Mouse (Mus musculus) megakaryocyte-erythroid progenitor cell, adult 5-6 weeks (primary cell): ENCODE measurements around the gene BC030499. TPM values are rescaled to one million over a fixed set of nuclear protein-coding genes. Genes with fewer than 3 reads are reported as not detected.

ENCODE experiments used
- ATAC-seq: replicated peaks from 2 replicates; pipeline ENCODE4 v1.8.0; 2016; ENCODE audit warnings: mild to moderate bottlenecking, inconsistent platforms; ENCODE audit not compliant: severe bottlenecking, poor library complexity, low FRiP score, low TSS enrichment
- total RNA-seq, 2 experiments: library from RNA; stranded (forward) in 1 of 2; stranded (reverse) in 1 of 2; fragments of 200-1000, 215-1000 nt in 1 of 2; fragments of >200 nt in 1 of 2; fragmentation: Nextera tagmentation in 1 of 2; gene quantifications; 2 replicates each; pipeline ENCODE4 v1.2.3; 2014 to 2017

Gene BC030499
- total RNA-seq, 2 experiments from 2014 or later: 0.55 to 0.89 TPM

GRCm38 (mm10) chr11:78344328-78344889 is 53.8 kb downstream of the BC030499 start:
- ATAC-seq: peak; percentile 66

GRCm38 (mm10) chr11:78344890-78345715 is 54.5 kb downstream of the BC030499 start:
- peak; percentile 26 for ATAC-seq

- no peak for ATAC-seq
Observed at GRCm38 (mm10) chr11:78345801-78346200, 55.2 kb downstream of the BC030499 start.

Other genes starting within 250 kb of the BC030499 start
- gene Eral1, start 210.5 kb upstream of the BC030499 start, total RNA-seq (2014; fragmentation: Nextera tagmentation): 26.2 and 32.2 TPM in 2 replicates
- 34.9 and 36.6 TPM in 2 replicates for gene Eral1, start 210.5 kb upstream of the BC030499 start, total RNA-seq (2017)
- 10.2 and 14.3 TPM in 2 replicates for gene Fam222b, start 196.2 kb upstream of the BC030499 start, total RNA-seq (2014; fragmentation: Nextera tagmentation)
- 1.8 and 3.9 TPM in 2 replicates for gene Fam222b, start 196.2 kb upstream of the BC030499 start, total RNA-seq (2017)
- 30.3 and 39.1 TPM in 2 replicates for gene Traf4, start 125.3 kb upstream of the BC030499 start, total RNA-seq (2014; fragmentation: Nextera tagmentation)
- 10.3 and 18.0 TPM in 2 replicates for gene Traf4, start 125.3 kb upstream of the BC030499 start, total RNA-seq (2017)
- 26.7 and 38.5 TPM in 2 replicates for gene Nek8, start 114.2 kb upstream of the BC030499 start, total RNA-seq (2014; fragmentation: Nextera tagmentation)
- 3.7 and 7.4 TPM in 2 replicates for gene Nek8, start 114.2 kb upstream of the BC030499 start, total RNA-seq (2017)
- 24.4 and 25.2 TPM in 2 replicates for gene Tlcd1, start 114.1 kb upstream of the BC030499 start, total RNA-seq (2014; fragmentation: Nextera tagmentation)
- gene Tlcd1, start 114.1 kb upstream of the BC030499 start, total RNA-seq (2017): 13.3 and 19.6 TPM in 2 replicates
- 5,168 and 5,735 TPM in 2 replicates for gene Rpl23a, start 107.3 kb upstream of the BC030499 start, total RNA-seq (2014; fragmentation: Nextera tagmentation)
- gene Rpl23a, start 107.3 kb upstream of the BC030499 start, total RNA-seq (2017): 4,325 and 4,755 TPM in 2 replicates
- gene Rab34, start 102.4 kb upstream of the BC030499 start, total RNA-seq (2014; fragmentation: Nextera tagmentation): 4.8 TPM in 1 of 2 replicates, not detected in the other
- gene Rab34, start 102.4 kb upstream of the BC030499 start, total RNA-seq (2017): not detected in 2 replicates
- not detected in 2 replicates for gene Proca1, start 97.4 kb upstream of the BC030499 start, total RNA-seq (2014; fragmentation: Nextera tagmentation)
- gene Proca1, start 97.4 kb upstream of the BC030499 start, total RNA-seq (2017): 1.2 TPM in 1 of 2 replicates, not detected in the other
- gene Sdf2, start 45.1 kb upstream of the BC030499 start, total RNA-seq (2014; fragmentation: Nextera tagmentation): 42.1 and 49.5 TPM in 2 replicates
- 44.9 and 45.7 TPM in 2 replicates for gene Sdf2, start 45.1 kb upstream of the BC030499 start, total RNA-seq (2017)
- 51.1 and 51.9 TPM in 2 replicates for gene Supt6, start 44.9 kb upstream of the BC030499 start, total RNA-seq (2014; fragmentation: Nextera tagmentation)
- gene Supt6, start 44.9 kb upstream of the BC030499 start, total RNA-seq (2017): 46.0 and 52.5 TPM in 2 replicates
- gene 2610507B11Rik, start 29.1 kb upstream of the BC030499 start, total RNA-seq (2014; fragmentation: Nextera tagmentation): 91.6 and 110 TPM in 2 replicates
- gene 2610507B11Rik, start 29.1 kb upstream of the BC030499 start, total RNA-seq (2017): 55.5 and 72.4 TPM in 2 replicates
- 47.4 and 52.6 TPM in 2 replicates for gene Spag5, start 10.7 kb downstream of the BC030499 start, total RNA-seq (2014; fragmentation: Nextera tagmentation)
- 42.0 and 62.4 TPM in 2 replicates for gene Spag5, start 10.7 kb downstream of the BC030499 start, total RNA-seq (2017)
- 0.39 and 2.4 TPM in 2 replicates for gene Aldoc, start 32.1 kb downstream of the BC030499 start, total RNA-seq (2014; fragmentation: Nextera tagmentation)
- 0.84 TPM in 1 of 2 replicates, not detected in the other for gene Aldoc, start 32.1 kb downstream of the BC030499 start, total RNA-seq (2017)
- gene Pigs, start 37.6 kb downstream of the BC030499 start, total RNA-seq (2014; fragmentation: Nextera tagmentation): 40.5 and 44.5 TPM in 2 replicates
- 10.0 and 10.4 TPM in 2 replicates for gene Pigs, start 37.6 kb downstream of the BC030499 start, total RNA-seq (2017)
- 51.2 and 51.5 TPM in 2 replicates for gene Unc119, start 52.6 kb downstream of the BC030499 start, total RNA-seq (2014; fragmentation: Nextera tagmentation)
- gene Unc119, start 52.6 kb downstream of the BC030499 start, total RNA-seq (2017): 20.0 and 27.2 TPM in 2 replicates
- gene Foxn1, start 95.7 kb downstream of the BC030499 start, total RNA-seq (2014; fragmentation: Nextera tagmentation): not detected in 2 replicates
- not detected in 2 replicates for gene Foxn1, start 95.7 kb downstream of the BC030499 start, total RNA-seq (2017)
- not detected in 2 replicates for gene Slc13a2, start 131.4 kb downstream of the BC030499 start, total RNA-seq (2014; fragmentation: Nextera tagmentation)
- gene Slc13a2, start 131.4 kb downstream of the BC030499 start, total RNA-seq (2017): not detected in 2 replicates
- 2.6 and 3.6 TPM in 2 replicates for gene Slc46a1, start 174.9 kb downstream of the BC030499 start, total RNA-seq (2014; fragmentation: Nextera tagmentation)
- gene Slc46a1, start 174.9 kb downstream of the BC030499 start, total RNA-seq (2017): 0.56 and 0.76 TPM in 2 replicates
- gene Sarm1, start 206.9 kb downstream of the BC030499 start, total RNA-seq (2014; fragmentation: Nextera tagmentation): not detected in 2 replicates
- 0.88 TPM in 1 of 2 replicates, not detected in the other for gene Sarm1, start 206.9 kb downstream of the BC030499 start, total RNA-seq (2017)
- not detected in 2 replicates for gene Vtn, start 208.2 kb downstream of the BC030499 start, total RNA-seq (2014; fragmentation: Nextera tagmentation)
- not detected in 2 replicates for gene Vtn, start 208.2 kb downstream of the BC030499 start, total RNA-seq (2017)
- not detected in 2 replicates for gene Sebox, start 212.6 kb downstream of the BC030499 start, total RNA-seq (2014; fragmentation: Nextera tagmentation)
- gene Sebox, start 212.6 kb downstream of the BC030499 start, total RNA-seq (2017): not detected in 2 replicates
- gene Tmem199, start 221.3 kb downstream of the BC030499 start, total RNA-seq (2014; fragmentation: Nextera tagmentation): 26.3 and 34.8 TPM in 2 replicates
- gene Tmem199, start 221.3 kb downstream of the BC030499 start, total RNA-seq (2017): 33.1 and 39.0 TPM in 2 replicates
- 104 and 105 TPM in 2 replicates for gene Poldip2, start 221.4 kb downstream of the BC030499 start, total RNA-seq (2014; fragmentation: Nextera tagmentation)
- 79.8 and 81.7 TPM in 2 replicates for gene Poldip2, start 221.4 kb downstream of the BC030499 start, total RNA-seq (2017)
- gene Tnfaip1, start 245.5 kb downstream of the BC030499 start, total RNA-seq (2014; fragmentation: Nextera tagmentation): 2.5 and 4.6 TPM in 2 replicates
- 0.15 and 2.7 TPM in 2 replicates for gene Tnfaip1, start 245.5 kb downstream of the BC030499 start, total RNA-seq (2017)
- gene Ift20, start 245.5 kb downstream of the BC030499 start, total RNA-seq (2014; fragmentation: Nextera tagmentation): 57.8 and 83.5 TPM in 2 replicates
- gene Ift20, start 245.5 kb downstream of the BC030499 start, total RNA-seq (2017): 142 and 156 TPM in 2 replicates